Mouse (Mus musculus): Measurements from ENCODE around the gene BC029722. TPM values are rescaled to one million over a fixed set of nuclear protein-coding genes. Genes with fewer than 3 reads are reported as not detected.

BC029722 gene
- total RNA-seq, 2 experiments from 2014 or later: 1.3 to 3.5 TPM

GRCm38 (mm10) chr2:155787949-155788931 lies 31.0 kb downstream of the BC029722 start:
- ATAC-seq (replicated peaks; ENCODE audit: low FRiP score, poor library complexity, severe bottlenecking): no peak

- ATAC-seq (replicated peaks; ENCODE audit: low FRiP score, poor library complexity, severe bottlenecking): no peak
These were observed 32.3 kb downstream of the BC029722 start for GRCm38 (mm10) chr2:155786905-155787304.

GRCm38 (mm10) chr2:155784534-155784933 lies 34.7 kb downstream of the BC029722 start:
- no peak for ATAC-seq (replicated peaks; ENCODE audit: low FRiP score, poor library complexity, severe bottlenecking)

GRCm38 (mm10) chr2:155779506-155779905 lies 39.7 kb downstream of the BC029722 start:
- ATAC-seq (replicated peaks; ENCODE audit: low FRiP score, poor library complexity, severe bottlenecking): no peak

GRCm38 (mm10) chr2:155779066-155779465 lies 40.2 kb downstream of the BC029722 start:
- no peak for ATAC-seq (replicated peaks; ENCODE audit: low FRiP score, poor library complexity, severe bottlenecking)

GRCm38 (mm10) chr2:155778004-155778403 lies 41.2 kb downstream of the BC029722 start:
- no peak for ATAC-seq (replicated peaks; ENCODE audit: low FRiP score, poor library complexity, severe bottlenecking)

- no peak for ATAC-seq (replicated peaks; ENCODE audit: low FRiP score, poor library complexity, severe bottlenecking)
These were observed 41.6 kb downstream of the BC029722 start for GRCm38 (mm10) chr2:155777688-155777985.

- no peak for ATAC-seq (replicated peaks; ENCODE audit: low FRiP score, poor library complexity, severe bottlenecking)
These were observed 42.2 kb downstream of the BC029722 start for GRCm38 (mm10) chr2:155776824-155777687.

GRCm38 (mm10) chr2:155775685-155776263 lies 43.5 kb downstream of the BC029722 start:
- ATAC-seq (replicated peaks; ENCODE audit: low FRiP score, poor library complexity, severe bottlenecking): no peak

GRCm38 (mm10) chr2:155774927-155775684 lies 44.1 kb downstream of the BC029722 start, which contains the start of gene Mmp24:
Gene Mmp24, plus strand, starts transcription at chr2:155775342.
- no peak for ATAC-seq (replicated peaks; ENCODE audit: low FRiP score, poor library complexity, severe bottlenecking)

GRCm38 (mm10) chr2:155774261-155774926 lies 44.8 kb downstream of the BC029722 start:
- no peak for ATAC-seq (replicated peaks; ENCODE audit: low FRiP score, poor library complexity, severe bottlenecking)

GRCm38 (mm10) chr2:155773664-155774063 lies 45.6 kb downstream of the BC029722 start:
- no peak for ATAC-seq (replicated peaks; ENCODE audit: low FRiP score, poor library complexity, severe bottlenecking)

Other genes with a start within 250 kb of the BC029722 start
- gene Gss, start 226.6 kb downstream of the BC029722 start, total RNA-seq (2015; ENCODE audit: low replicate concordance): 6.5 and 7.1 TPM in 2 replicates
- gene Gss, start 226.6 kb downstream of the BC029722 start, total RNA-seq (2017; ENCODE audit: low replicate concordance): 3.6 and 8.5 TPM in 2 replicates
- not detected in 2 replicates for gene Myh7b, start 208.2 kb downstream of the BC029722 start, total RNA-seq (2015; ENCODE audit: low replicate concordance)
- 0.14 TPM in 1 of 2 replicates, not detected in the other for gene Myh7b, start 208.2 kb downstream of the BC029722 start, total RNA-seq (2017; ENCODE audit: low replicate concordance)
- gene Trpc4ap, start 127.0 kb downstream of the BC029722 start, total RNA-seq (2015; ENCODE audit: low replicate concordance): 41.2 and 41.7 TPM in 2 replicates
- gene Trpc4ap, start 127.0 kb downstream of the BC029722 start, total RNA-seq (2017; ENCODE audit: low replicate concordance): 42.1 and 59.8 TPM in 2 replicates
- 6.7 and 7.3 TPM in 2 replicates for gene Edem2, start 90.0 kb downstream of the BC029722 start, total RNA-seq (2015; ENCODE audit: low replicate concordance)
- gene Edem2, start 90.0 kb downstream of the BC029722 start, total RNA-seq (2017; ENCODE audit: low replicate concordance): 8.2 and 9.8 TPM in 2 replicates
- not detected in 2 replicates for gene Gm17581, start 83.6 kb downstream of the BC029722 start, total RNA-seq (2015; ENCODE audit: low replicate concordance)
- not detected in 2 replicates for gene Gm17581, start 83.6 kb downstream of the BC029722 start, total RNA-seq (2017; ENCODE audit: low replicate concordance)
- not detected in 2 replicates for gene Procr, start 68.3 kb downstream of the BC029722 start, total RNA-seq (2015; ENCODE audit: low replicate concordance)
- 0.51 TPM in 1 of 2 replicates, not detected in the other for gene Procr, start 68.3 kb downstream of the BC029722 start, total RNA-seq (2017; ENCODE audit: low replicate concordance)
- not detected in 2 replicates for gene Mmp24, start 44.1 kb downstream of the BC029722 start, total RNA-seq (2015; ENCODE audit: low replicate concordance)
- gene Mmp24, start 44.1 kb downstream of the BC029722 start, total RNA-seq (2017; ENCODE audit: low replicate concordance): not detected in 2 replicates
- 20.4 and 58.3 TPM in 2 replicates for gene Eif6, start 7.5 kb upstream of the BC029722 start, total RNA-seq (2015; ENCODE audit: low replicate concordance)
- gene Eif6, start 7.5 kb upstream of the BC029722 start, total RNA-seq (2017; ENCODE audit: low replicate concordance): 17.0 and 22.2 TPM in 2 replicates
- gene Fam83c, start 15.4 kb upstream of the BC029722 start, total RNA-seq (2015; ENCODE audit: low replicate concordance): not detected in 2 replicates
- not detected in 2 replicates for gene Fam83c, start 15.4 kb upstream of the BC029722 start, total RNA-seq (2017; ENCODE audit: low replicate concordance)
- 6.7 and 7.9 TPM in 2 replicates for gene Uqcc1, start 110.9 kb upstream of the BC029722 start, total RNA-seq (2015; ENCODE audit: low replicate concordance)
- 4.3 and 8.2 TPM in 2 replicates for gene Uqcc1, start 110.9 kb upstream of the BC029722 start, total RNA-seq (2017; ENCODE audit: low replicate concordance)
- gene Gm15557, start 121.3 kb upstream of the BC029722 start, total RNA-seq (2015; ENCODE audit: low replicate concordance): not detected in 2 replicates
- not detected in 2 replicates for gene Gm15557, start 121.3 kb upstream of the BC029722 start, total RNA-seq (2017; ENCODE audit: low replicate concordance)
- not detected in 2 replicates for gene Gdf5, start 125.9 kb upstream of the BC029722 start, total RNA-seq (2015; ENCODE audit: low replicate concordance)
- gene Gdf5, start 125.9 kb upstream of the BC029722 start, total RNA-seq (2017; ENCODE audit: low replicate concordance): not detected in 2 replicates
- 2.7 and 4.0 TPM in 2 replicates for gene Cep250, start 137.0 kb upstream of the BC029722 start, total RNA-seq (2015; ENCODE audit: low replicate concordance)
- 8.5 and 11.7 TPM in 2 replicates for gene Cep250, start 137.0 kb upstream of the BC029722 start, total RNA-seq (2017; ENCODE audit: low replicate concordance)
- gene 6430550D23Rik, start 188.6 kb upstream of the BC029722 start, total RNA-seq (2015; ENCODE audit: low replicate concordance): not detected in 2 replicates
- 1.4 TPM in 1 of 2 replicates, not detected in the other for gene 6430550D23Rik, start 188.6 kb upstream of the BC029722 start, total RNA-seq (2017; ENCODE audit: low replicate concordance)
- 52.0 and 98.0 TPM in 2 replicates for gene Ergic3, start 188.6 kb upstream of the BC029722 start, total RNA-seq (2015; ENCODE audit: low replicate concordance)
- gene Ergic3, start 188.6 kb upstream of the BC029722 start, total RNA-seq (2017; ENCODE audit: low replicate concordance): 11.4 and 17.8 TPM in 2 replicates
- not detected in 2 replicates for gene Fer1l4, start 233.5 kb upstream of the BC029722 start, total RNA-seq (2015; ENCODE audit: low replicate concordance)
- not detected in 2 replicates for gene Fer1l4, start 233.5 kb upstream of the BC029722 start, total RNA-seq (2017; ENCODE audit: low replicate concordance)
- gene Spag4, start 245.7 kb upstream of the BC029722 start, total RNA-seq (2015; ENCODE audit: low replicate concordance): not detected in 2 replicates
- gene Spag4, start 245.7 kb upstream of the BC029722 start, total RNA-seq (2017; ENCODE audit: low replicate concordance): not detected in 2 replicates